Mouse (Mus musculus): Measurements from ENCODE around the gene Xpa.

GRCm38 (mm10) chr4:46119514-46120094 lies 76.5 kb downstream of the Xpa start:
- no peak for TF ChIP-seq CTCF (IDR thresholded peaks at IDR 0.05; ENCODE audit: low read depth, low read length)
- no peak for TF ChIP-seq POLR2A (IDR thresholded peaks at IDR 0.05; ENCODE audit: extremely low read depth, insufficient read depth, low read length)
